Mouse (Mus musculus): ENCODE results near the gene Stat4.

DNA sequence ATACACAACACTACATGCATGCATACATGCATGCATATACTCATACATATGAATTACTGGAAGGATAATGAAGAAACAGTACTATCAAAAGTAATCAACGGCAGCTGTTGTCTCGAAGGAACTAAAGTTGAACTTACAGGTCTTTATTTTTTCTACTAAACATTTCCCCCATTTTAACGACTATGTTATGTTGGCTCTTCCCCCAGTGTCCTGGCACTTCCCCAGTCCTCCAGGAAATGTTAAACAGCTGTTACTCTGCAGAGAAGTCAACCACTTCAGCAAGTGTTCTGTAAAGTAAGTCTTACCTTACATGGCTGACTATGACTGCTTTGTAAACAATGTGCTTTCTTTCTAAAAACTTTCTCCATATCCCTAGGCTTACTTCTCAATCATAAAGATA lies 9.1 kb downstream of the Stat4 start:
- TF ChIP-seq GATA1 (IDR thresholded peaks at IDR 0.05; ENCODE audit: borderline replicate concordance, low read length), result no peak
- TF ChIP-seq FLI1 (IDR thresholded peaks at IDR 0.05; ENCODE audit: low read length), result no peak
